Mouse (Mus musculus) telencephalon, adult 2 months (tissue): ENCODE results near the gene Pip4k2a.
A peak's percentile ranks its signal among the peaks of the same experiment; 100 is the strongest.
"Not testable (repeated sequence)": the region's sequence is repeated elsewhere in the genome, so short reads cannot be mapped to it uniquely, and the experiment has no call there.

ENCODE experiments used
- DNase-seq: peaks from one replicate; pipeline ENCODE4 v3.0.0-alpha.2; 2011; ENCODE audit warnings: low read depth, low spot score

Pip4k2a gene

DNA sequence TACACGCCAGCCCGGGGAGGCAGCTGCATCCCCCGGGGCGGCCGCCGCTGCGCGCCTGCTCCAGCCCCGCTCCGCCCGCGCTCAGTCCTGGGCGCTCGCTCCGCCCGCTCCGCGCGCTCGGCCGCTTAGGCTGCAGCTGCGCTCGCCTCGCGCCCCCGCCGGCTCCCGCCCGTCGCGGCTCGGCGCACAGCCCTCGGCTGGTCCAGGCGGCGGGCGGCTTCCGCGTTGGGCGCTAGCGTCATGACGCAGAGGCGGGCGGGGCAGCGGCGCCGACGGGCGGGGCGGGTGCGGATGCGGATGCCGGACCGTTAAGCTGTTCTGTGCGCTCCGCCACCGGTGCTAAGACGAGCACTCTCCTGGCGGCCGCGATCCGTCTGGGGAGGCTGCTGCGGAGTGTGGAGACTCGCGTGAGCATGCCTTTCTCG is at the start of gene Pip4k2a, which contains the start of gene 4930426L09Rik:
Gene Pip4k2a, minus strand, starts transcription at position 73 of the 425 bp plus-strand sequence.
Gene 4930426L09Rik, plus strand, starts transcription at position 290 of the 425 bp plus-strand sequence.
- DNase-seq: peak; percentile 81

DNA sequence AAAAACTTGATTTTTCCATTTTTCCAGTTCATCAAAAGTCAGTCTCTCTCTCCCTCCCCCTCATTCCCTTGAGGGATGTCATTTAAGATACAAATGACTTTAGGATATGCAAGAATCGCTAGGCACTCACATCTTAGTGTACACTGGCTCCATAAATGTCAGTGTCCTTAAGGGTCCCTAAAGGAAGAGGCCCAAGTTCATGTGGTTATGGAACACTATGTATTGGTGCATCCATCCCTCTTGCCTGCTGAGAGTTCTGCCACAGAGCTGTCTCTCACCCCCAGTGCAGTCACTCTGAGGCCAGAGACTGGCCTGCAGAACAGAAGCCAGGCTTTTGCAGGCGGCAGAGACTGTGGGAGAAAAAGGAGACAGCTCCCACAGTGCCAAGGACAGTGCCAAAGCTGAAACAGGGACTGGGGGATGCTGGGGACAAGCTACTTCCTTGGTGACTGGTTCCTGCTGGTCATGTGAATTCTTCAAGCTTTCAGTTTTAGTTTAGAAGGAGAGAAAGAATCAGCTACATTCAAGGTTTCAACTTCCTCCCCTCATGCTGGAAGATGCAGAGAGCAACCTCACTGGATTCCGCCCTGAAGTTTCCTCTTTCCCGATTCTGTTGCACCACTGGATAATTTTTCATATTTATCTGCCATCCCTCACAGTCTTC is 40.1 kb upstream of the Pip4k2a start:
- no peak for DNase-seq

DNA sequence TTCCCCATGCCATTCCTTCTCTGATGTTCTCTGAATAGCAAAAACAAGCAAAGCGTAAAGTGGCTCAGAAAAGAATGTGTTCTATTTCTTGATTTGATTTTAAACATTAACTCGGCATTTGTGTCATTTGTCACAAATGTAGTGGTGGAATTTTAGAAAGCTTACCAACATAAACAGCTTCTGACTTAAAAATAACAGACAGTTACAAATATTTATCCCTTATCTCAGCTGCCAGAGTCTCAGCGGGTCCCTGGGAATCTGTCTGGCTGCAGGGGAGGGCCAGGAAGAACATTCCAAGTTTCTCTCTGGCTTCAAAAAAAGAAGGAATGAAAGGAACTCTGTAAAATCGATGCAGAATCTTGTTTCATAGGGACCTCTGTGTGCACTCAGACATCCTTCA is 39.5 kb upstream of the Pip4k2a start:
- no peak for DNase-seq

DNA sequence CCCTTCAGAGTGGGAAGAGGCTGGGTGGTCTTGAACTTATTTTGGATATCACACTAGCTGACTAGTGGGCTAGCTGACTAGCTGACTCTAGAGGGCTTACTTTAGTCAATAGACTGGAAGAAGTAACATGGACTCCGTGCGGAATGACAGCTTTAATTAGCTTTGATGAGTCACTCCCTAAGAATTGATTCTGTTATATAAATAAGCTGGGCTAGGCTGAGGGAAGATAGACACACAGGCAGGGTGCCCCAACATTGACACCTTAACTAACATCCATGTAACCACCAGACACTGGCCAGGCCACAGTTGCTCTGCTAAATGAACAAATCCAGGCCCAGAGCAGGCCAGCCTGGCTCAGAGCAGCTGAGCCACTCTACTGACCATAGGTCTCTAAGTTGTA is 26.9 kb upstream of the Pip4k2a start:
- no peak for DNase-seq

DNA sequence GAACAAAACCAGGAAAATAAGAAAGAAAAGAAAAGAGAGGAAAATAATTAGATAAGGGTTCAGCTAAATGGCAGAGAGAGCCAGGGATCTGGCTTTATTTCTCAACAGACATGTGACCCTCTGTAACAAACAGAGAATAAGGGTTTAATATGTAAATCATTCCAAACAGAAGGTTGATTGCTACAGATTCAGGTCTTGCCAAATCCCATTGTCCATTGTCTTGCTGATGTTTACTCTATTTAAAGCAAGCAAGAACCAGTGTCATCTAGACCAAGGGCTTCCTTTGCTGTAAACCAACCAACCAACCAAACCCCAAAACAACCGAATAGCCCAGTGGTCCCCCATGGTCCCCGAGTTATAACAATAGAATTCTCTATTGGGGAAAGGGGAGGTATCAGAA is 20.1 kb upstream of the Pip4k2a start:
- no peak for DNase-seq

DNA sequence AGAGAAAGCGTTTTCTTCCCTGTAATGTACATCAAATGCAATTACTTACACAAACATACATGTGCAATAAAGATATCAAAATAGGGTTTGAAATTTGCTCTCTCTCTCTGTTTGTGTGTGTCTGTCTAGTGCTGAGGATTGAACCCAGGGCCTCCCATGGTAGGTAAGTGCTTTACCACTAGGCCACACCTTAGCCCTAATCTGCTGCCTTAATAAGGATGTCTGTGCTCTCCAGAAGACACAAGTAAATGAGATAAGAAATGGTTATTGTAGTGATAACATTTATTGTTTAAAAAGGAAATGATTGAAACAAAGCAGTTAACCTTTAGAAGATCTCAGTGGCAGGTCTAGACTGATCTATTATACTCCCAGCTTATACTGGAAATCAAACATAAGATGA is 18.9 kb upstream of the Pip4k2a start:
- no peak for DNase-seq

DNA sequence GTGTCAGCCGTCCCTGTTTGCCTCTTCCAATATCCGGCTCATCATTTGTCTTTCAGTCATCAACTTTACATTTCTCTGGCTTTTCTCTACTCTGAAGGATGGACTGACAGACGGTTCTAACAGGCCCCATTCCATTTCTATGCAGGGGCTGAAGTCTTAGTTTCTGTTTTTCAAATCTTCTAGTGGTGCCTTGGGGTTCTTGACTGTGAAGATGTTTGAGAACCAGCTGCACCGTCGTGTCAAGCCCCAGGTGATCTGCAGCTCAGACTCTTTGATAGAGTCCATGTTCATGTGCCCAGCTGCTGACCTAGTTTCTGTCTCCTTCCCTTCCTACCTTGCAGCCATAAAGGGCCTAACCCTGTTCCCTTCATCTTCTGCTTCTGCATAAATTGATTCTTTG is 18.4 kb upstream of the Pip4k2a start:
- no peak for DNase-seq

DNA sequence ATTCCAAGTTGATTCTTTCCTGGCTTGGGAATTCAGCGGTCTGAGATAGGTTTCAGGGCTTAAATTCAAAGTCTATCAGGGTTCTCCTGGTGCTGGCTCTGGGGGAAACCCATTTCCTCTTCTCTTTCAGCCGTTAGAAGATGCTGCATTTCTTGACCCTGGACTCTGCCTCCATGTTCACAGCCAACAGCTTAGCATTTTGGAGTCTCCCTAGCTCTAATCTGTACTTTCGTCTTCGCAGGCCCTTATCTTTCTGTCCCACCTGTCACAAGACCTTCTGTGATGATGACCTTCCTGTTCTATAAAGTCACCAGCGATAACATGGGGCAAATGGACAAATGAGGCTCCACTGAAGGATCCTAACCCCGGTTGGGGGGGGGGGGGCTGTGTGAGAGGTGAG is 13.5 kb upstream of the Pip4k2a start:
- no peak for DNase-seq

DNA sequence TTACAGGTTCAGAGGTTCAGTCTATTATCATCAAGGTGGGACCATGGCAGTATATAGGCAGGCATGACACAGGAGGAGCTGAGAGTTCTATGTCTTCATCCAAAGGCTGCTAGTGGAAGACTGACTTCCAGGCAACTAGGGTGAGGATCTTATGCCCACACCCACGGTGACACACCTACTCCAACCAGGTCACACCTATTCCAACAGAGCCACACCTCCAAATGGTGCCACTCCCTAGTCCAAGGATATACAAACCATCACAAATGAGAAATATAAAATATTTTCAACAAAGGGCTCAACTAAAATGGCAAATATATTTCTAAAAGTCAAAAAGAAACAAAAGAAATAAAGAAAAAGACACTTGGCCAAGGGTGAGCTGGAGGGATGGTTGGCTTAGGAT is 12.6 kb upstream of the Pip4k2a start:
- not testable (repeated sequence) for DNase-seq

DNA sequence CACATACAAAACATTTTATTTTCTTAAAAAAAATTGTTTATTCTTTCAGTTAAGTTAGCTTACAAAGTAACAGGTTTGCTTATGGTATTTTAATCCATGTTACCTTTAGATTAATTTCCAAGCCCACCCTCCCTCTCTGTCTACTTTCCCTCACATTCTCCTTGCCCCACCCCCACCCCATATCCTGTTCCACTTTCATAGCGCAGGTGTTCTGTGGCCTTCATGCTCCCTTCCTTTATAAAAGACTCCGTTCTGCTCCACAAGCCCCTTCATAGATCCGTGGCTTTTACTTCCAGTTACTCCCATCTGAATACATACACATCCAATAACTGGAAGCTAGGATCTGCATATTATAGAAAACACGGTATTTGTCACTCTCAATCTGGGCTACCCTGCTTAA is 9.7 kb upstream of the Pip4k2a start:
- DNase-seq: no peak

DNA sequence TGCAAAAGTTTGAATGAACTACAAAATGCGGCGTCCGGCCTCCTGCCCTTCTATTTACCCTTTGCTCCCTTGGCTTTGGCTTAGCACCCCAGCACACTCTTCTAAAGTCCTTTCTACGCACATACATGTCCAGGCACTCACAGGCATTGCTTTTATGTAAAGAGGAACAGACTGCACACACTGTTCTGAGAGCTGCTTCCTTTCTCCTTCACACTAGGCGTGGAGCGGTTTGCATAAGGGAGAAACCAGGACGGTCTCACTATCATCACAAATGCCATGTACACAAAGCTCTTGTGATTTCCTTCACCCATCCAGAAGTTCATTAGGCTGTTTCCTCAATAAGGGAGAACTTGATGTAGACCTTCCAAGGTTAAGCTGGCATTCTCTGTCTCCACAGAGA is 8.2 kb upstream of the Pip4k2a start:
- DNase-seq: no peak

DNA sequence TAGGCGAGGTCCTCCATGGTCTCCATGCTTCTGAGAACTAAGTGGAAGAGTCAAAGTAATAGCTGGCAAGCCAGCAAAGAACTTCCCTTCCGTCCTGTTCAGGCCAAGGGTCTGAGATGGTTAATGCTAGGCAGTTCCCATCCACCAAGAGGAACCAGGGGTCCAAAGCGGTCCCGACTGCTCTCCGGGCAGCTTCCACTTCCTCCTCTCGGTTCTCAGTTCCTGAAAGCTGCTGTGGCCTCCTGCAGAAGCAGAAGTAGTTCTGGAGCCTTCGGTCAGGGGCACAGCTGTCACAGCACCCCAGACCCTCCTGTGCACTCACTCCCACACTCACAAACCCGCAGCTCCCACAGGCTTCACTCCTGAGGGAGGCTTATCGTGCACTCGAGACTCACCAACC is 6.9 kb upstream of the Pip4k2a start:
- no peak for DNase-seq

DNA sequence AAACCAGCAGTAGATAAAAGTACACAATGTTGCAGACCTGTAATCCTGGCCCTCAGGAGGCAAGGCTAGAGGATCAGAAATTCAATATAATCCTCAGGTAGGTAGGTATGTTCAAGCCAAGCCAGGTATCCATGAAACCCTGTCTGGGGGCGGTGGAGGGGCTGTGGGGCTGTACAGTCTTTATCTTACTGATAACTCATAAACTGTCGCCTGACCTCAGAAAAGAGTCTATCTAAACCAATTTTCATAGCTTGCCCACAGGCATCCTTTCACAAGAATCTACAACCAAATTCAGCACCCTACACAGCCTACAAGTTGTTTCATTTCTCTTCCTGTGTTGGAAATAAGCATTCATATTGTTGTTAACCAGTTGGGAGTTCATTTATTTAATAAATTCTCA is 1.5 kb upstream of the Pip4k2a start:
- no peak for DNase-seq

DNA sequence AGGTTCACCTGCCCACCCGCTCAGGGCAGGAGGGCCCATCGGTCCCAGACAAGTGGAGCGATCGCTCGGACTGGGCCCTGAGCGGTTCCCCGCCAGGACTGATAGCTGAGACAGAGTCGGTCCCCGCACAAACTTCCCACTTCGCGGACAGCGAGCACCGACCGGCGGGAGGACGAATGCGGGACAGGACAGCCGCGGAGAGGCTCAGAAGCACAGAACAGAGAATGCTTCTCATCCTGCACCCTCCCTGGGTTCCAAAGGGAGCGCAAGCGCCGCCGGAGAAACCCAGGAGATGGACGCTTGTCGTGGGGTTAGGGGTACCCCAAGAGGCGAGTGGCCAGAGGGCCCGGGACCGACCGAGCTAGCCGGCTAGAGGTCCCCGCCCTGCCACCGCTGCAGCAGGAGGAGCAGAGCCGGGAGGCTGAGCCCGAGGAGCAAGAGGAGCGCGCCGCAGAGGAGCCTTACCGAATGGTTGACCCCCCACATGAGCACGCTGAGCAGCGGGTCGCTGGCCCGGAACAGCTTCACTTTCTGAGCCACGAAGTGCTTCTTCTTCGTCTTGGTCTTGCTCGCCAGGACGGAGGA is 447 bp downstream of the Pip4k2a start:
- no peak for DNase-seq

DNA sequence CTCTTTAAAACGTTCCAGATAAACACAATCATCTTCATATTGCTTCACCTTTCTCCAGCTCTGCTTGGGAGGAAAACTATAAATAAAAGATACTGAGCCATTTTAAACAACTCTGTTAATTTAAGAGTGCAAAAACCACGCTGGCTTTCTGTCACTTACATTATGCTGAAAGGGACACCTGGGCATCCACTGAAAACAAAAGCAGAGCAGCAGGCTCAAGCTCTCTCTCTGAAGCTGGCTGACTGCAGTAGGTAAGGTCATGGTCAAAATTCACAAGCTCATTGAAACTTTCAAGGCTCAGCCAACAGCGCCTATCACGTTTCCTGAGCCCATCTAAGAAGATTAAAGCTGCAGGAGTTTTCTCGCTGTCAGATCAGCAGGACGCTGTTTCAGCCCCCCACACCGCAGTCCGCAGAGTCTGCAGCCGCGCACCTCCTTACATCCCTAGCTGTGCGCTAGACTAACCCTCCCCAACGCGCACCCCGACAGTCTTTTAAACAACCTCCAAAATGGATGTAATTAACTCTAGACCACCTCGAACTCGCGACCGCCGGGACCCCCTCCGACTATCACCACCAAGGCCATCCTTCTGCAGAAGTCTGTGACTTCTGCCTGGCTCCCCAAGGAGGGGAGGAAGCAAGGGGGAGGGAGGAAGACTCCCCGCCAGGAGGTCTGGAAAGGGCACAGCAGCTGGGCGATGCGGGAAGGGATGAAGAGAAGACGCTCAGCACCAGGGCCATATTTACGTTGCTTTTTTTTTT is 1.3 kb downstream of the Pip4k2a start:
- DNase-seq: no peak

DNA sequence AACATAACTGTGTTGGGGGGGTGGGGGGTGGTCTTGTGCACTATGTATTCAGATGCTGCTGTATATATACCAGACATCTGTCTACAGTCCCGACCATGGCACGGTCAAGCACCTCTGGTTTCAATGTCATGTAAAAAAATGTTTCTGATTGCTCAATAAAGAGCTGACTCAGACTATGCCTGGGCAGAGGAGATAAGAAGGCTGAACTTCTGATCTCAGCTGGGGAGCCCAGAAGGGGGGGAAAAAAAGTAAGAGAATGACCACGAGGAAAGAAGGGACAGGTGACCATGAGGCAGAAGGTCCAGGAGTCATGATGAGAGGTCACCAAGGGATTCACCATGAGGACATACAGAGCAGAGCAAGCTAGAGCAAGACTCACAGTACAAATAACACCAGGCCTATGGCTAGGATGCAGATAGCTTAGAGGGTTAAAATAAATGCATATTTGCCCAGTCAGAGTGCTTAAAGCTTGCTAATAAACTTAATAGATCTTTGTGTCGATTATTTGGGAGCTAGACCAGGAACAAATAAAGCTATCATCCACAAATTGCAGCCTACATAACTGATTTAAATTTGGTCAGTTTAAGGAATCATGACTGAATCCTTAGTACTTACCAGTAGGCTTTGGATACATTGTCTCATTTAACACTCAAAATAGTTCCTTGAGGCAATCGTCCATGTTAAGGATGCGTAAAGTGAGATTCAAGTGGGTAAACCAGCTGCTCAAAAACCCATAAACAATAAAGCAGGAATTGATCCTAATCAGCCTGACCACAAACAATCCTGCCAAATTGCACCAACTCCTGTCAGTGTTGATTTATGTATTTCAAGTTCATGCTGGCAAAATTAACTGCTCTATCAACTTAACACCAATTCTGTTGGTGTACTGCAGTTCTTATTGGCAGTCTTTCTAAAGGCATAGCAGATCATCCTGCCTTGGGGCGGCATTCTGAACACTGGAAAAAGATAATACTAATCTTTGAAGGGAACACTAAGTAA is 5.1 kb downstream of the Pip4k2a start:
- no peak for DNase-seq

DNA sequence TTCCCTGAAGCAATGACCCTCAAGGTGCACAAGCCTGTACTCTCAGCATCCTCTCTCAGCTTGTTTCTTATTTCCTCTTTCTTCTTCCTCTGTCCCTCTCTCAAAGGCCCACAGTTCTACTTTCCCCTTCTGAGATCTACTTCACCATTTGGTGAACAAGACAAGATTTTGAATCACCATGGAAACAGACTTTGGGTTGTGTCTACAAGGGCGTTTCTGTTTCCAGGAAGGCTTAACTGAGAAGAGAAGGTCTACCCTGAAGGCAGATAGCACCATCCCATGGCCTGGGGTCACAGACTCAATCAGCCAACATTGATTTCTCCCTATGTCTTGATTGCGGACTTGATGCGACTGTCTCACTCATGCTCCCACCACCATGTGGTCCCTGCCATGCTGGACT is 9.0 kb downstream of the Pip4k2a start:
- no peak for DNase-seq

DNA sequence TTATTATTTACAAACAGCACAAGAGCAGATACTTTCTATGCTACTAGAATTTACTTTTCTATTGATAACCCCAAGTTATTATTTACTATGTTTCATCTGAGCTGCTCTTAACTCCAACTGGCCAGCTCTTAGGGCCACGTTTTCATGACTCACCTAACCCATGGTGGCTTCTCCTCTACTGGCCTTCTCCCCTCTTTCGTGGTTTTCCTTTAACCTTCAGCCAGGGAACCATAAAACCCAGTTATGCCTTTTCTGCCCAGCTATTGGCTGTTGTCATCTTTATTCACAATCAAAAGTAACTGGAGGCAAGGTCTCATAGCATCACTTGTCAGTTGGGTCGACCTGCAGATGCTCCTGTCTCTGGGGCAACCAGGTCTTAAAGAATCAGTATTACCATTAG is 12.4 kb downstream of the Pip4k2a start:
- DNase-seq: no peak

DNA sequence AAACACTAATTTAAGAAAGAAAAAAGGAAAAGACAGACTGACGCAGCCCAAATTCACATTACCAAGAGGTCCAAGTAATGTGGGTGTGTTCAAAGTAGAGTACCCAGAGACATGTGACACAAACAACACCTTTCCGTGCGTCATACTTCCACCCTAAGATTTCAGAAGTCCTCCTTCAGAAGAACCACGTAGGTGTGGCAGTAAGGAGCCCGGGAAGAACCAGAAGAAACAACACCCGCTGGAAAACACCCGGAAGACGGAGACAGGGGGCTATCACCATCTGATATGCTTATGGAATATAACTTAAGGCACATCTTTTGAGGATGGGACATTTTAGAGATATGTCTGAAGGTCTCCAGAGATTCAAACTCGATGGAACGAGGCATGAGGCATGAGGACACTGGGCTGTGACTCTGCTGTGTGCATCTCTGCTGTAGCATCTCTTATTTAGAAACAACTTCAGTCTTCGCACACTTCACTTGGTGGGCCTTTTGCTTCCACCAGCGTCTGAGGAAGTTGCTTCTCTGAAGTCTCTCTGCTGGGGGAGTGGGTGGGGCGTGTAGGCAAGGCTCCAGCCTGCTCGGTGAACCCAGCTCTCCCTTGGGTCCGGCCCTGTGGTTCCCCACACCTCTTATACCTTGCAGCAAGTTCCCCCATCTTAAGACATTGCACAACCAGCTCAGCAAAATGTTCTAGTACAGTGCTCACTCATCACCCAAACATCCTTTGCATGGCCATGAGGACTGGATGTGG is 13.7 kb downstream of the Pip4k2a start:
- DNase-seq: no peak

DNA sequence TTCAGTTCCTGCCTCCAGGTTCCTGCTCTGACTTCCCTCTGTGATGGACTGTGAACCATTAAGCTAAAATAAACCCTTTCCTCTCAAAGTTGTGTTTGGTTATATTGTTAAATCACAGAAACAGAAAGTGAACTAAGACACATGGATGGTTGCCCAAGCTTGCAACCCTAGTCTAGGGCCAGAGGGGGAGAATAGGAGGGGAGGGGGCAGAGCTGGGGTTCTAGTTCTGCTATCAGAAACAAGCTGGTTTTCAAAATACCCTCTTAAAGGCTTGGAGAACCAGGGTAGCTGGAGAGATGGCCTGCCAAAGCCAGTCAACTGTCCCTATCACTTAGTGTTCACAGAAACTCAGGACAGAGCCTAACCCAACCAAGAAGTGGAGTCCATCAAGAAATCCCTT is 14.4 kb downstream of the Pip4k2a start:
- no peak for DNase-seq

DNA sequence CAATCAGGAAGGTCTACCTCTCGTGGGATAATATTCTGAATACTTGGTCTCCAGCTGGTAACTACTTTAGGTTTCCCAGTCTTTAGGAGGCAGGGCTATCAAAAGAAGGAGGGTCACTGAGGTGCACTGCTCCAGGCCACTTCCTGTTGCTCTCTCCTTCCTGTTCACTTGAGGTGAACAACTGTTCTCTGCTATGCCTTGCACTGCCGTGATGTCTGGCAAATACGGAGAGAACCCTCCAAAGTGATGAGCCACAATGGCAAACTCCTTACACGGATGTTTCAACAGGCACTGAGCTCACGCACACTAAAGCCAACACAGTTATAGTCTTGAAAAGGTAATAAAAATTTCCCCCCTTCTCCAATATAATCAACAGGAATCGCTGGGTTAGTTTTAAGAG is 15.3 kb downstream of the Pip4k2a start:
- DNase-seq: no peak
